Mouse (Mus musculus) left cerebral cortex, adult 18-20 months (tissue): ENCODE results near the gene Hyal1. TPM values are rescaled to one million over a fixed set of nuclear protein-coding genes. Genes with fewer than 3 reads are reported as not detected.
A peak's percentile ranks its signal among the peaks of the same experiment; 100 is the strongest.

ENCODE experiments used
- DNase-seq, 2 experiments: peaks; one replicate each; pipeline ENCODE4 v3.0.0; 2021 to 2022; ENCODE audit warnings: low spot score in 2 of 2, mixed read lengths in 1 of 2
- total RNA-seq, 2 experiments: library from RNA; stranded (reverse); gene quantifications; 2 replicates each; pipeline ENCODE4 v1.2.3; 2021

The Hyal1 gene
- total RNA-seq, 2 experiments from 2014 or later, result 6.3 to 7.2 TPM

- DNase-seq, result no peak
Measured at GRCm38 (mm10) chr9:107593101-107593976, 16.6 kb downstream of the Hyal1 start.

GRCm38 (mm10) chr9:107594281-107595062, 17.7 kb downstream of the Hyal1 start:
- no peak for DNase-seq

GRCm38 (mm10) chr9:107596619-107597569, 20.2 kb downstream of the Hyal1 start:
- DNase-seq, result no peak

- DNase-seq, result no peak
Measured at GRCm38 (mm10) chr9:107598385-107598784, 21.7 kb downstream of the Hyal1 start.

GRCm38 (mm10) chr9:107599433-107599832, 22.7 kb downstream of the Hyal1 start:
- no peak for DNase-seq

- DNase-seq, result peak in 1 of 2 experiments; percentile 34
Measured at GRCm38 (mm10) chr9:107599842-107600241, 23.1 kb downstream of the Hyal1 start.

- no peak for DNase-seq
Measured at GRCm38 (mm10) chr9:107600745-107601144, 24.0 kb downstream of the Hyal1 start.

- no peak for DNase-seq
Measured at GRCm38 (mm10) chr9:107601275-107601674, 24.5 kb downstream of the Hyal1 start.

GRCm38 (mm10) chr9:107602068-107602648, 25.4 kb downstream of the Hyal1 start:
- peak; percentile 90 to 96 for DNase-seq

GRCm38 (mm10) chr9:107603251-107603650, 26.5 kb downstream of the Hyal1 start:
- DNase-seq, result no peak

- no peak for DNase-seq
Measured at GRCm38 (mm10) chr9:107605041-107605661, 28.4 kb downstream of the Hyal1 start.

GRCm38 (mm10) chr9:107606591-107606990, 29.9 kb downstream of the Hyal1 start:
- DNase-seq, result no peak

- DNase-seq, result no peak
Measured at GRCm38 (mm10) chr9:107607036-107607435, 30.3 kb downstream of the Hyal1 start.

GRCm38 (mm10) chr9:107607653-107608245, 31.0 kb downstream of the Hyal1 start:
- DNase-seq, result no peak

- no peak for DNase-seq
Measured at GRCm38 (mm10) chr9:107608741-107609432, 32.2 kb downstream of the Hyal1 start, which contains the start of gene Sema3b. Sema3b (minus strand) TSS chr9:107609229.

GRCm38 (mm10) chr9:107609433-107609830, 32.7 kb downstream of the Hyal1 start:
- DNase-seq, result no peak

- peak in 1 of 2 experiments; percentile 29 for DNase-seq
Measured at GRCm38 (mm10) chr9:107611456-107612190, 34.9 kb downstream of the Hyal1 start.
